Mouse (Mus musculus) layer of hippocampus, postnatal 36 days (tissue): ENCODE results near the gene Gzmm. TPM values are rescaled to one million over a fixed set of nuclear protein-coding genes. Genes with fewer than 3 reads are reported as not detected.

Experiments
- DNase-seq, 2 experiments: peaks; one replicate each; pipeline ENCODE4 v3.0.0; 2022
- total RNA-seq, 2 experiments: library from RNA; stranded (reverse); gene quantifications; 2 replicates each; pipeline ENCODE4 v1.2.3; 2021

Gene Gzmm
- total RNA-seq: 1 to 10 TPM; 2.4 to 2.5 TPM

- no peak for DNase-seq
Measured at GRCm38 (mm10) chr10:79688720-79689119, at the start of gene Gzmm. TSS of gene Gzmm (plus strand) at chr10:79689020.

- no peak for DNase-seq
Measured at GRCm38 (mm10) chr10:79645711-79646110, 43.1 kb upstream of the Gzmm start, which contains the start of gene Odf3l2. TSS of gene Odf3l2 (minus strand) at chr10:79645738.

GRCm38 (mm10) chr10:79649070-79649751 lies 39.6 kb upstream of the Gzmm start:
- peak; percentile 66 to 68 for DNase-seq

GRCm38 (mm10) chr10:79652789-79653188 lies 36.0 kb upstream of the Gzmm start:
- no peak for DNase-seq

GRCm38 (mm10) chr10:79654946-79655395 lies 33.8 kb upstream of the Gzmm start:
- DNase-seq: peak; percentile 62 to 73

GRCm38 (mm10) chr10:79658829-79659228 lies 30.0 kb upstream of the Gzmm start:
- no peak for DNase-seq

- no peak for DNase-seq
Measured at GRCm38 (mm10) chr10:79660298-79660697, 28.5 kb upstream of the Gzmm start.

GRCm38 (mm10) chr10:79661861-79662260 lies 27.0 kb upstream of the Gzmm start:
- DNase-seq: no peak

- DNase-seq: peak in 1 of 2 experiments; percentile 66
Measured at GRCm38 (mm10) chr10:79664131-79664665, 24.6 kb upstream of the Gzmm start, which contains the start of gene Madcam1. TSS of gene Madcam1 (plus strand) at chr10:79664559.

GRCm38 (mm10) chr10:79665051-79665450 lies 23.8 kb upstream of the Gzmm start:
- no peak for DNase-seq

GRCm38 (mm10) chr10:79666493-79666892 lies 22.3 kb upstream of the Gzmm start:
- no peak for DNase-seq

- no peak for DNase-seq
Measured at GRCm38 (mm10) chr10:79668076-79668475, 20.7 kb upstream of the Gzmm start.

- peak; percentile 89 to 92 for DNase-seq
Measured at GRCm38 (mm10) chr10:79668771-79669575, 19.8 kb upstream of the Gzmm start, which contains the start of gene Tpgs1. TSS of gene Tpgs1 (plus strand) at chr10:79669369.

- DNase-seq: peak; percentile 78 to 84
Measured at GRCm38 (mm10) chr10:79669576-79670057, 19.2 kb upstream of the Gzmm start.

GRCm38 (mm10) chr10:79670071-79670888 lies 18.5 kb upstream of the Gzmm start:
- no peak for DNase-seq

GRCm38 (mm10) chr10:79671396-79672087 lies 17.3 kb upstream of the Gzmm start:
- no peak for DNase-seq

- DNase-seq: no peak
Measured at GRCm38 (mm10) chr10:79672088-79672455, 16.7 kb upstream of the Gzmm start.

GRCm38 (mm10) chr10:79673054-79673453 lies 15.8 kb upstream of the Gzmm start:
- DNase-seq: no peak

- no peak for DNase-seq
Measured at GRCm38 (mm10) chr10:79675346-79676035, 13.3 kb upstream of the Gzmm start.

GRCm38 (mm10) chr10:79680606-79681495 lies 8.0 kb upstream of the Gzmm start:
- no peak for DNase-seq
